Mouse (Mus musculus): ENCODE data around the gene 4930583I09Rik.

Gene 4930583I09Rik

DNA sequence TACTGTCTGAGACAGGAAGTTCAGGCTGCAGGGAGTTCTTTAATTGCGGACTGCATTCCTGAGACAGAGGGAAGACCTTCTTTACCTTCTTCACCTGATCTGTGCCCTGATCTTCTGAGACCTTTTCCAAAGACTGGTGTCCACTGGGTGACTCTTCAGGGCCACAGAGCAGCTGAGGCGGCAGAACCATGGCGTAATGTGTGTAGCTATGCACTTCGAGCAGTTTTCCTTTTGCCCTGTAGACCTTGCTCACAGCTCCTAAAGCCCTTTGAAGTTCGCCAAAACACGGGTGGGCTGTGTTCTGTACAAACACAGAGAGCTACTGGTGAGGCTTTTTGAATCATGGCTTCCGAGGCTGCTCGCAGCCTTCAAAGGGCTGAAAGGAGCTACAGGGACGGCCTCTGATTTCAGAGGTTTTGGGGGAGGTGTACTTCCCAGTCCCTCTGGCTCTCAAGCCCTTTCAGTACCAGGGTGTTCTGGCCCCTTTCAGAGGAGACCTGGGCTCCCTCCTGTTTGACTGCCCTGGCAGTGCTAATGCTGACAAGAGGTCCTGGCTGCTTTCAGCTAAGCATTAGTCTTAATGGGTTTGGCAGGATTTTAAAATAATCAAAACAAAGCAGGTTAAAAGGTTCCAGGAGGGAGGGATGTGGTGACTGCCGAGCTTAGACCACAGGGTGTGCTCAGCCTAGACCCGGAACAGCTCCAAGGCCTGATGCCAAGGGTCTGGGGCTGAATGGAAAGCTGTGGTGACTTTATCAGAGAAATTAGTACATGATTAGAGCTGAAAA lies 33.5 kb downstream of the 4930583I09Rik start:
- no peak for DNase-seq (ENCODE audit: low spot score in 2 of 2)

DNA sequence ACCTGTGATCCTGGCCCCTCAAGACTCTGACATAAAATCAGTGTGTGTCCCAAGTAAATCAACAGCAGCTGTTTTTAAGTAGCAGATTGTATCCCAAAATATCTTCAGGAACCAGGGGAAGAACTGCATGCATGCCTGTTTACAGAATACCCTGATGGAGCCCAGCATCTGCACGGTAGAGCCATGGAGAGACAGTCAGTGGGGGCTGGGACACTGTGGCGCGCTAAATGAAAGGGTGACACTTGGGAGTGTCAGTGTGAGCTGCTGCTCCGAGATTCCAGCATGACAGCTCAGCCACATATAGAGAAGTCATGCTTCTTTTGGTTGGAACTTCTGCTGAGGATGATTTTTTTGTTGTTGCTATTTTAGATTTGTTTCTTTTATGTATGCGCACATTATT lies 43.2 kb downstream of the 4930583I09Rik start:
- no peak for DNase-seq (ENCODE audit: low spot score in 2 of 2)

DNA sequence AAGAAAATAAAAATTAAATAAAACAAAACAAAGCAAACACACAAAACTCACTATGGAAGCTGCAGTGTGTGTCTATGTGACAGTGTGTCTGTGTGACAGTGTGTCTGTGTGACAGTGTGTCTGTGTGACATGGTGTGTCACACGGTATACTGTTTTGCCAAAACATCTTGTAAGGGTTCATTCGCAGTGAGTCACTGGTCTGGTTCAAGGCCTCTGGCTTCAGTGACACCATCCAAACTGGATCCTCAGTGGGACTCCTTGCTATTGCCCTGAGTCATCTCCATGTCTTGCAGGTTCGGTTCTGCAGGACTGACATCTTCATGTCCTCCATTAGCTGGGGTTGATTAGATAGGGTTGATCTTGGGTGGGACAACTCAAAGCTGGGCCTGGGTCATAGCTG lies 43.8 kb downstream of the 4930583I09Rik start:
- DNase-seq (ENCODE audit: low spot score in 2 of 2), result no peak

DNA sequence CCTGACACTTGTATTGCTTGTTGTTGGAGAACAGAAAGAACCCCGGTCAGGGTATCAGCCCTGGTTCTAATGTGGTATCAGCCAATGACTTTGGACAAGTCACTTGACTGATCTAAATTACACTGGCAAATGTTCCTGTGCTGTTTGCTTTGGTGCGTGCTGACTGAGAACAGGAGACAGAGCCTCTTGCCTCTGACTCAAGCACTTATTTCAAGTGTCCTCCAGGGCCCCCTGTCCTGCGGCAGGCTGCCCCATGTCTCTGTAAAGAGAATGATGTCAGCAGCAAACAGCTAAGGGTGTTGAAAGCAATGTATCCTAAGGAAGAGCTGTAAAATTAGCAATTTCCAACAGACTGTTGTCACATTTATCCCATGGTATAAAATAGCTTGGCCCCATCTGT lies 46.7 kb downstream of the 4930583I09Rik start:
- DNase-seq (ENCODE audit: low spot score in 2 of 2), result no peak

DNA sequence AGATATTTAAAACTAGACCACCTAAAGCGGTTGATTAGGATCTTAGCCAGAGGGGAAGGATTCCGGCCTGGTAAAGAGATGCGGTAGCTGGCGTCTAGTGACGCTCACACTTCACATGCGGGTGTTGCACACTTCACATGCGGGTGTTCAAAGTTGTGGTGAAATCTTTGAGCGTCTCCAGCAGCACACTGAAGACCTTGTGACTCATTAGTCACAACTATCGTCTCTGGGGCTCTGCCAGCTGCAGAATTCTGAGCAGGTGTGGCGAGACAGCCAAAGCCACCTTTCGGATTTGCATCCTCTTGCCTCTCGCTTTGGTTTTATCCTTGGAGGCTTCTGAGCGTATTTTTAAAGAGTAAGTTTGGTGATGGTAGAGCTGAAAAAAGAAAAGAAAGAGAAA lies 47.6 kb downstream of the 4930583I09Rik start:
- no peak for DNase-seq (ENCODE audit: low spot score in 2 of 2)

DNA sequence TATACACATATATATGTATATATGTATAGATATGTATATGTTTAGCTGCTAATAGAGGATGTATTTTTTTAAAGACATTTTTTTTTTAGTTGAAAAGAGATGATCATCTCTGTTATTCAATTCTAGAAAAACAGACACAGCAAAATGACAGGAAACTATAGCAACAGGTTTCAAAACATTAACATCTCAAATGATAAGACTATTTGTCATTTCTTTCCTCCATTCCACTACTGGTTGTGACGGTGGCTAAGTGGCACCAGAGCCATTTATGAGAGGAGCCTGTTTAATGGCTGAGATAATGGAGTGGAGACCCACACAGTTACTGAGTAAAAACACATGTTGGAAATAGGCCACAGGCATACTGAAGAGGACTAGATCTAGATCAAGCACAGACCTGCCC lies 49.9 kb downstream of the 4930583I09Rik start:
- no peak for DNase-seq (ENCODE audit: low spot score in 2 of 2)

Data from spleen, postnatal 4 days (tissue).